Mouse (Mus musculus) intestine, embryonic 15.5 days (tissue): ENCODE data around the gene Ecm1. TPM values are rescaled to one million over a fixed set of nuclear protein-coding genes. Genes with fewer than 3 reads are reported as not detected.

Source experiments
- ATAC-seq: fragments of 200-750 bp; cut with Nextera tagmentation; 2 replicates; pipeline ENCODE4 v1.8.0; 2017; ENCODE audit warnings: moderate TSS enrichment, moderate library complexity
- H3K27ac ChIP-seq: fragments of 300-500 bp; sonication (generic); 2 replicates; pipeline ENCODE4 v1.5.1; 2015; ENCODE audit warnings: mild to moderate bottlenecking, inconsistent platforms
- H3K27me3 ChIP-seq: fragments of 300-500 bp; sonication (generic); replicated peaks from 2 replicates; pipeline ENCODE4 v1.6.1; 2015; ENCODE audit warnings: inconsistent platforms
- H3K36me3 ChIP-seq: fragments of 300-500 bp; sonication (generic); 2 replicates; pipeline ENCODE4 v1.6.1; 2015; ENCODE audit warnings: inconsistent platforms
- H3K4me1 ChIP-seq: fragments of 300-500 bp; sonication (generic); replicated peaks from 2 replicates; pipeline ENCODE4 v1.6.1; 2015; ENCODE audit warnings: inconsistent platforms
- H3K4me2 ChIP-seq: fragments of 300-500 bp; sonication (generic); replicated peaks from 2 replicates; pipeline ENCODE4 v1.6.1; 2015; ENCODE audit warnings: mild to moderate bottlenecking, inconsistent platforms
- H3K4me3 ChIP-seq: fragments of 300-500 bp; sonication (generic); replicated peaks from 2 replicates; pipeline ENCODE4 v1.5.1; 2015; ENCODE audit warnings: inconsistent platforms
- H3K9ac ChIP-seq: fragments of 300-500 bp; sonication (generic); 2 replicates; pipeline ENCODE4 v1.6.1; 2015; ENCODE audit warnings: inconsistent platforms
- H3K9me3 ChIP-seq: fragments of 300-500 bp; sonication (generic); 2 replicates; pipeline ENCODE4 v1.6.1; 2016; ENCODE audit warnings: inconsistent platforms
- WGBS: fragments of 180-500 bp; shearing (Covaris S2); methylation state at CpG from one replicate; pipeline ENCODE4 v1.1.7; 2015; 5-methylcytosine and 5-hydroxymethylcytosine counted together
- polyA plus RNA-seq: library from polyadenylated mRNA; unstranded; fragments of >200 nt; fragmentation: Nextera tagmentation; extraction: Ambion mirVana; gene quantifications from 2 replicates; pipeline ENCODE4 v1.2.1, GENCODE M21; 2015

Gene Ecm1
- polyA plus RNA-seq, 1 experiment from 2014 or later: 20.2 TPM

DNA sequence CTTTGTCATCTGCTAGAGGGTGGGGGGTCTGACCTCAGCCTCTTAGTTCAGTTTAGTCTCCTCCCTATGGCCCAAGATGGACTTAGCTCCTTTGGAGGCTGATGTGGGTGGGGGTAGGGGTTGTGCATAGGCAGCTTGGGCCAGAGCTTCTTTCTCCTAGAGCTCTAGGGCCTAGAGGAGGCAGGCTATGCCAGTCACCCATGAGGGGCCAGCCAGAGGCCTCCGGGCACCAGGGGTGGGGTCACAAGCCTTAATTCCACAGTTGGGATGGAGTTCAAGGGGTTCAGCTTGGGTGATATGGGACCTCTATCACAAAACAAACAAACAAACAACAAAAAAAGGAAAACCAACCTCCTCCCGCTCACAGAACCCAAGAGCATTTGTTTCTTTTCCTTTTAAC, 53.7 kb downstream of the Ecm1 start:
- WGBS: 77% methylated on average over 2 of the region's 2 CpGs
- Histone ChIP-seq H3K4me3 (no peak overlapping the region), H3K27me3 (no peaks in the 10 kb centered on the region), H3K4me2 (no peak overlapping the region), H3K4me1 (peaks cover 39% of the 10 kb centered on the region), H3K9me3 (no peaks in the 10 kb centered on the region), H3K27ac (no peak overlapping the region), H3K36me3 (no peaks in the 10 kb centered on the region), H3K9ac (no peak overlapping the region)
- no peak for ATAC-seq

- H3K4me1 ChIP-seq: peaks cover 43% of the 10 kb centered on the region
- 77% methylated on average over 4 of the region's 4 CpGs for WGBS
- H3K4me2 ChIP-seq: no peak overlapping the region
These were observed 54.1 kb downstream of the Ecm1 start for GRCm38 (mm10) chr3:95685301-95685700.

DNA sequence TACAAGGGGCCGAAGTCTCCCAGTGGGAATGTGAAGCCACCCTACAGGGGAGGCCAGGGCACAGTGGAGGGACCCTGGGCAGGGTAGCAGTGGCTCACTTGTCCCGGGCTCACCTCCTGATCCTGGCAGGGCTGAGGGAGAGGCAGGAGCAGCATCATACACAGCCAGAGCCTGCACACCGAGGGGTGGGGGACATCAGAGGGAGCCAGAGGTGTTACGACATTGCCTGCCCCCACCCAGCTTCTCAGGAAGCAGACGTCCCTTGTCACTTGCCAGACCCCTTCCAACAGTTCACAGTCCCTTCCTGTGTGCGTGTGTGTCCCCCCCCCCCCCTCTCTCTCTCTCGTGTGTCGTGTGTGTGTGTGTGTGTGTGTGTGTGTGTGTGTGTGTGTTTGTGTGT, 54.5 kb downstream of the Ecm1 start:
- Histone ChIP-seq H3K9ac (no peak overlapping the region), H3K4me1 (peaks cover 45% of the 10 kb centered on the region), H3K27me3 (no peaks in the 10 kb centered on the region), H3K27ac (no peak overlapping the region), H3K4me3 (no peak overlapping the region), H3K4me2 (no peak overlapping the region), H3K36me3 (no peaks in the 10 kb centered on the region), H3K9me3 (no peaks in the 10 kb centered on the region)
- 53% methylated on average over 6 of the region's 8 CpGs for WGBS
- no peak for ATAC-seq

More at GRCm38 (mm10) chr3:95685301-95685700, 54.1 kb downstream of the Ecm1 start:
- Histone ChIP-seq H3K36me3 (no peaks in the 10 kb centered on the region), H3K9ac (no peak overlapping the region), H3K27ac (no peak overlapping the region), H3K4me3 (no peak overlapping the region), H3K9me3 (no peaks in the 10 kb centered on the region), H3K27me3 (no peaks in the 10 kb centered on the region)
- ATAC-seq: no peak

Other genes starting within 250 kb of the Ecm1 start
- gene Ctsk, start 240.3 kb downstream of the Ecm1 start, polyA plus RNA-seq: 8.5 and 9.5 TPM in 2 replicates
- gene Ctss, start 212.8 kb downstream of the Ecm1 start, polyA plus RNA-seq: 28.2 and 29.6 TPM in 2 replicates
- gene Hormad1, start 179.9 kb downstream of the Ecm1 start, polyA plus RNA-seq: not detected in 2 replicates
- 40.2 and 41.4 TPM in 2 replicates for gene Golph3l, start 150.6 kb downstream of the Ecm1 start, polyA plus RNA-seq
- 65.1 and 69.0 TPM in 2 replicates for gene Ensa, start 114.6 kb downstream of the Ecm1 start, polyA plus RNA-seq
- 50.5 and 52.3 TPM in 2 replicates for gene Mcl1, start 80.8 kb downstream of the Ecm1 start, polyA plus RNA-seq
- gene Adamtsl4, start 51.7 kb downstream of the Ecm1 start, polyA plus RNA-seq: 2.3 and 3.0 TPM in 2 replicates
- 54.4 and 54.5 TPM in 2 replicates for gene Tars2, start 20.6 kb upstream of the Ecm1 start, polyA plus RNA-seq
- 16.9 and 18.3 TPM in 2 replicates for gene Rprd2, start 79.3 kb upstream of the Ecm1 start, polyA plus RNA-seq
- gene Prpf3, start 116.3 kb upstream of the Ecm1 start, polyA plus RNA-seq: 44.2 and 44.9 TPM in 2 replicates
- gene Mrps21, start 131.9 kb upstream of the Ecm1 start, polyA plus RNA-seq: 346 and 351 TPM in 2 replicates
- gene Ciart, start 142.7 kb upstream of the Ecm1 start, polyA plus RNA-seq: 5.6 and 5.8 TPM in 2 replicates
- 21.3 and 22.9 TPM in 2 replicates for gene BC028528, start 152.4 kb upstream of the Ecm1 start, polyA plus RNA-seq
- 38.3 and 38.8 TPM in 2 replicates for gene Aph1a, start 154.4 kb upstream of the Ecm1 start, polyA plus RNA-seq
- gene Car14, start 165.1 kb upstream of the Ecm1 start, polyA plus RNA-seq: 1.5 and 1.9 TPM in 2 replicates
- gene Anp32e, start 189.7 kb upstream of the Ecm1 start, polyA plus RNA-seq: 149 and 178 TPM in 2 replicates